In the genomic region with DNA sequence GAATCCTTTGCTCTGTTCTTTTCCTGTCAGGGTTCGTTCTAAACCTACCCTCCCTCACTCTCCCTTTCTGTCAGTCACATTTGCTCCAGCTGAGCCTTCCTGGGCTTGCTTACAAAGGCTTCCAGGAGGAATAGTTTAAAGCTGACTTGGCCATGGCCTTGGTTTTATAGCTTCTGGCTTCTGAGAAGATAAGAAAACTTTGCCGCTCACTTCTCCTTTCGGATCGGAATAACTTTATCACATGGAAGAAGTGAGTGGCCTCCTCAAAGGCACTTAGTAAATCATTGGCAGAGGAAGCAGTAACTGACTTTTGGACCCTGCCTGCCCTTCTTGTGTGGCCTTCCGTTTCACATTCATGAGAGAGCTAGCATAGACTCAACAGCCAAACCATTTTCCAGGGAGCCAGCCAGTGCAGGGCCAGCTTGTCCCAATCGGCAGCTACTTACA, we compare ENCODE assay signal across 10 mouse cellular contexts.
DNase-seq lines count a peak whose midpoint lies in the region; ATAC-seq and TF ChIP-seq lines count a peak whose summit lies in the region.
"Had no signal": no experiment of that assay in that cellular context is flagged by ENCODE, and none has a peak within 500 bp of the region (broad histone marks: within the 10 kb centered on the region; RNA-seq: fewer than 3 reads in every experiment).

No protein-coding gene starts in this region.

- no peaks in the 10 kb centered on the region for H3K27me3 ChIP-seq in liver, embryonic 14.5 days (ENCODE audit: control insufficient read depth, insufficient read depth, low read length)
- H3K27me3 ChIP-seq in forebrain, embryonic 10.5 days (ENCODE audit: poor library complexity, severe bottlenecking) = no peaks in the 10 kb centered on the region

- no peak for TF ChIP-seq EP300 in liver, embryonic 14.5 days (IDR thresholded peaks at IDR 0.05; ENCODE audit: low read depth)

- no peak for TF ChIP-seq CTCF in liver, embryonic 14.5 days (IDR thresholded peaks at IDR 0.05; ENCODE audit: low read depth)

- H3K4me3 ChIP-seq in liver, embryonic 14.5 days (ENCODE audit: insufficient read depth in 1 of 2, low read depth in 2 of 2, low read length in 2 of 2) = no peak overlapping the region
- no peak overlapping the region for H3K4me3 ChIP-seq in forebrain, embryonic 10.5 days
- H3K4me3 ChIP-seq: erythroblast, embryonic 14.5 days had no signal

- peak; percentile 73 to 78 for ATAC-seq in hematopoietic stem cell, adult 5-6 weeks (replicated peaks in 1 of 2; ENCODE audit: insufficient read depth in 1 of 2, low FRiP score in 2 of 2, low TSS enrichment in 1 of 2, low read depth in 1 of 2, poor library complexity in 2 of 2, severe bottlenecking in 2 of 2)
- no peak for ATAC-seq in liver, embryonic 14.5 days (ENCODE audit: insufficient read depth)
- ATAC-seq: hindbrain, postnatal 0 days had no signal

- H3K4me1 ChIP-seq in liver, embryonic 14.5 days (replicated peaks; ENCODE audit: control insufficient read depth in 2 of 2, insufficient read depth in 2 of 2, low read length in 1 of 2) = peaks cover 0 to 13% of the 10 kb centered on the region in 2 experiments; a peak in 2 of 4 replicates
- peaks cover 16% of the 10 kb centered on the region for H3K4me1 ChIP-seq in forebrain, embryonic 10.5 days

- no peaks in the 10 kb centered on the region for H3K36me3 ChIP-seq in liver, embryonic 14.5 days (replicated peaks; ENCODE audit: control insufficient read depth, insufficient read depth, low read depth)
- H3K36me3 ChIP-seq in forebrain, embryonic 10.5 days (replicated peaks) = no peaks in the 10 kb centered on the region

- H3K4me2 ChIP-seq in liver, embryonic 14.5 days (ENCODE audit: low read depth) = peak overlapping the region; percentile 2; the same call in 1 of the 2 replicates

- no peak overlapping the region for H3K9ac ChIP-seq in liver, embryonic 14.5 days (replicated peaks)

- H3K27ac ChIP-seq in liver, embryonic 14.5 days = no peak overlapping the region
- H3K27ac ChIP-seq in forebrain, embryonic 10.5 days = no peak overlapping the region
- H3K27ac ChIP-seq: hindbrain, postnatal 0 days had no signal

- WGBS in liver, embryonic 14.5 days (ENCODE audit: insufficient replicate concordance) = 19% methylated on average over 6 of the region's 6 CpGs
- WGBS in forebrain, embryonic 10.5 days = 81% methylated on average over 6 of the region's 6 CpGs

- DNase-seq in ovary, postnatal 36 days (ENCODE audit: low spot score) = peak; percentile 13
- no peak for DNase-seq in ovary, postnatal 10 days (ENCODE audit: low spot score)
- peak in 2 of 3 experiments; percentile 1 to 3 for DNase-seq in liver, embryonic 14.5 days (ENCODE audit: low read depth in 3 of 3, low spot score in 3 of 3)
- DNase-seq in cerebellum, postnatal 36 days = no peak
- DNase-seq in retina, embryonic 14.5 days (ENCODE audit: low spot score) = no peak
- no peak for DNase-seq in natural killer cell, adult 2 months (ENCODE audit: low spot score in 2 of 2)
- DNase-seq in forebrain, embryonic 10.5 days (ENCODE audit: extremely low spot score, low spot score) = no peak

- H3K9me3 ChIP-seq in liver, embryonic 14.5 days (ENCODE audit: control insufficient read depth, low read length) = no peaks in the 10 kb centered on the region
- no peaks in the 10 kb centered on the region for H3K9me3 ChIP-seq in forebrain, embryonic 10.5 days

Comparison
In these comparisons a context has a peak if more than half of its experiments do, and no peak if none do; other contexts are left out.
1. DNase-seq: peak in ovary, postnatal 36 days (single experiment) and liver, embryonic 14.5 days (2 of 3); none in ovary, postnatal 10 days (single experiment), cerebellum, postnatal 36 days (0 of 2), retina, embryonic 14.5 days (single experiment), natural killer cell, adult 2 months (0 of 2) and forebrain, embryonic 10.5 days (single experiment).